Mouse (Mus musculus) olfactory bulb, adult 2 months (tissue): ENCODE measurements around the gene Ccdc171. TPM values are rescaled to one million over a fixed set of nuclear protein-coding genes. Genes with fewer than 3 reads are reported as not detected.

Experiments
- H3K27ac ChIP-seq: fragments of 200-500 bp; 2 replicates; pipeline ENCODE4 v1.5.1; 2012; ENCODE audit warnings: low read depth, low read length; ENCODE audit not compliant: insufficient read depth
- H3K4me1 ChIP-seq: fragments of 200-500 bp; 2 replicates; pipeline ENCODE4 v1.6.1; 2012; ENCODE audit warnings: low read length; ENCODE audit not compliant: control insufficient read depth, insufficient read depth
- H3K4me3 ChIP-seq: fragments of 200-500 bp; 2 replicates; pipeline ENCODE4 v1.5.1; 2012; ENCODE audit warnings: mild to moderate bottlenecking, low read depth, low read length, moderate library complexity; ENCODE audit not compliant: insufficient read depth
- CTCF ChIP-seq: fragments of 200-500 bp; IDR thresholded peaks from 2 replicates; pipeline ENCODE4 v1.5.1; 2012; ENCODE audit warnings: low read depth, mild to moderate bottlenecking, low read length, moderate library complexity; ENCODE audit not compliant: insufficient read depth
- POLR2A ChIP-seq: fragments of 200-500 bp; IDR thresholded peaks from 2 replicates; pipeline ENCODE4 v1.6.1; 2012; ENCODE audit warnings: mild to moderate bottlenecking, low read depth, low read length, moderate library complexity; ENCODE audit not compliant: insufficient read depth
- WGBS: fragments of 180-500 bp; shearing (Covaris S2); methylation state at CpG from one replicate; pipeline ENCODE4 v1.1.7; 2018; 5-methylcytosine and 5-hydroxymethylcytosine counted together
- polyA plus RNA-seq: library from polyadenylated mRNA; stranded (reverse); fragments of >200 nt; gene quantifications from 2 replicates; pipeline ENCODE4 v1.2.4, GENCODE M21; 2012; ENCODE audit warnings: low replicate concordance; ENCODE audit not compliant: missing spikeins, insufficient read depth, insufficient read length

Ccdc171 gene
- polyA plus RNA-seq, 1 experiment: not detected

- no peaks in the 10 kb centered on the region for H3K4me1 ChIP-seq
- TF ChIP-seq CTCF: no peak
- no peak for TF ChIP-seq POLR2A
- H3K27ac ChIP-seq: no peak overlapping the region
- no peak overlapping the region for H3K4me3 ChIP-seq
- 18% methylated on average over 2 of the region's 2 CpGs for WGBS
Observed at GRCm38 (mm10) chr4:83725136-83725535, 199.8 kb downstream of the Ccdc171 start.

GRCm38 (mm10) chr4:83739137-83739890 is 214.0 kb downstream of the Ccdc171 start:
- TF ChIP-seq CTCF (no peak), POLR2A (no peak)
- no peak overlapping the region for H3K27ac ChIP-seq
- 85% methylated on average over 9 of the region's 9 CpGs for WGBS
- H3K4me3 ChIP-seq: no peak overlapping the region
- H3K4me1 ChIP-seq: peaks cover 2% of the 10 kb centered on the region; the same call in 1 of the 2 replicates

GRCm38 (mm10) chr4:83739891-83740277 is 214.5 kb downstream of the Ccdc171 start:
- WGBS: 87% methylated on average over 4 of the region's 4 CpGs
- H3K4me3 ChIP-seq: no peak overlapping the region
- TF ChIP-seq CTCF (no peak), POLR2A (no peak)
- H3K4me1 ChIP-seq: peaks cover 2% of the 10 kb centered on the region; the same call in 1 of the 2 replicates
- H3K27ac ChIP-seq: no peak overlapping the region

GRCm38 (mm10) chr4:83742806-83743460 is 217.6 kb downstream of the Ccdc171 start:
- TF ChIP-seq POLR2A: no peak
- no peak for TF ChIP-seq CTCF
- H3K4me3 ChIP-seq: no peak overlapping the region; the same call in 1 of the 2 replicates
- 20% methylated on average over 12 of the region's 12 CpGs for WGBS
- H3K27ac ChIP-seq: no peak overlapping the region
- peaks cover 2% of the 10 kb centered on the region; the same call in 1 of the 2 replicates for H3K4me1 ChIP-seq

- H3K4me3 ChIP-seq: no peak overlapping the region
- 96% methylated on average over 6 of the region's 6 CpGs for WGBS
- no peak overlapping the region for H3K27ac ChIP-seq
- H3K4me1 ChIP-seq: no peaks in the 10 kb centered on the region
- no peak for TF ChIP-seq POLR2A
- TF ChIP-seq CTCF: no peak
Observed at GRCm38 (mm10) chr4:83775136-83775535, 249.8 kb downstream of the Ccdc171 start.

- no peak for TF ChIP-seq POLR2A
- TF ChIP-seq CTCF: no peak
- Histone ChIP-seq H3K4me1 (no peaks in the 10 kb centered on the region), H3K4me3 (no peak overlapping the region), H3K27ac (no peak overlapping the region)
- WGBS: 97% methylated on average over 4 of the region's 4 CpGs
Observed at GRCm38 (mm10) chr4:83780044-83780443, 254.7 kb downstream of the Ccdc171 start.

GRCm38 (mm10) chr4:83785115-83785514 is 259.8 kb downstream of the Ccdc171 start:
- no peak overlapping the region for H3K4me3 ChIP-seq
- WGBS: 89% methylated on average over 2 of the region's 2 CpGs
- no peaks in the 10 kb centered on the region for H3K4me1 ChIP-seq
- H3K27ac ChIP-seq: no peak overlapping the region
- TF ChIP-seq POLR2A (no peak), CTCF (no peak)

GRCm38 (mm10) chr4:83791811-83792210 is 266.5 kb downstream of the Ccdc171 start:
- WGBS: 60% methylated on average over 13 of the region's 13 CpGs
- Histone ChIP-seq H3K27ac (no peak overlapping the region), H3K4me1 (no peaks in the 10 kb centered on the region), H3K4me3 (no peak overlapping the region)
- TF ChIP-seq POLR2A: no peak
- TF ChIP-seq CTCF: no peak

GRCm38 (mm10) chr4:83794315-83794922 is 269.1 kb downstream of the Ccdc171 start:
- H3K4me1 ChIP-seq: no peaks in the 10 kb centered on the region
- H3K27ac ChIP-seq: no peak overlapping the region
- no peak overlapping the region for H3K4me3 ChIP-seq
- WGBS: 11% methylated on average over 9 of the region's 9 CpGs
- TF ChIP-seq CTCF: no peak
- TF ChIP-seq POLR2A: no peak
